Mouse (Mus musculus): Measurements from ENCODE around the gene Pms2. TPM values are rescaled to one million over a fixed set of nuclear protein-coding genes. Genes with fewer than 3 reads are reported as not detected.

Gene Pms2
- polyA plus RNA-seq, 1 experiment = 3.9 TPM

DNA sequence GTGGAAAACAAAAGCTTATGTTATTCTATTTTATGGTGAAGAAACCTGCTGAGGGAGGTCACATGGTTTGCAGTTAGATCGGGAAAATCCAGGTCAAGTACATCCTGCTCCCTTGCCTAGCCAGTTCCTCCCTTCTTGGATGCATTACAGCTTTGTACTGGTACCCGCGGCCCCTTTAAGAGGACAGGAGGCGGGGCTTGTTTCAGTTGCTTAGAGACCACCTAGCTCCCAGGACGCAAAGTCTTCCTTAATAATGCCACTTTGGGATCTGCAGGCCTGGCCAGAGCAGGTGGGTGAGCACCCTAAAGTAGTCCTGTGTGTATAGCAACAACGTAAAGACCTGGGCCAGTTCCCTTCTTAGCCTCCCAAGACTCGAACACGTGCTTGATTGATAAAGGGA lies 23.1 kb downstream of the Pms2 start, which contains the start of gene Rsph10b:
Gene Rsph10b, plus strand, starts transcription at position 205 of the 400 bp plus-strand sequence.
- Histone ChIP-seq H3K36me3 (ENCODE audit: control insufficient read depth, insufficient read depth, low read length) (peaks cover 21% of the 10 kb centered on the region), H3K27ac (ENCODE audit: insufficient read depth, low read length) (no peak within 1 kb of the TSS), H3K4me1 (ENCODE audit: control insufficient read depth, insufficient read depth, insufficient read length) (no peaks in the 10 kb centered on the region), H3K27me3 (ENCODE audit: control insufficient read depth, insufficient read depth, low read length) (no peaks in the 10 kb centered on the region), H3K4me3 (ENCODE audit: extremely low read depth, insufficient read depth, insufficient read length) (no peak within 1 kb of the TSS)
- 65% methylated on average over 8 of the region's 8 CpGs for WGBS
- TF ChIP-seq CTCF (IDR thresholded peaks at IDR 0.05; ENCODE audit: extremely low read depth, insufficient read depth, insufficient read length, insufficient replicate concordance) (no peak), POLR2A (IDR thresholded peaks at IDR 0.05; ENCODE audit: low read depth, low read length) (no peak)
- DNase-seq (ENCODE audit: low read depth in 1 of 2, low spot score in 2 of 2) = no peak

DNA sequence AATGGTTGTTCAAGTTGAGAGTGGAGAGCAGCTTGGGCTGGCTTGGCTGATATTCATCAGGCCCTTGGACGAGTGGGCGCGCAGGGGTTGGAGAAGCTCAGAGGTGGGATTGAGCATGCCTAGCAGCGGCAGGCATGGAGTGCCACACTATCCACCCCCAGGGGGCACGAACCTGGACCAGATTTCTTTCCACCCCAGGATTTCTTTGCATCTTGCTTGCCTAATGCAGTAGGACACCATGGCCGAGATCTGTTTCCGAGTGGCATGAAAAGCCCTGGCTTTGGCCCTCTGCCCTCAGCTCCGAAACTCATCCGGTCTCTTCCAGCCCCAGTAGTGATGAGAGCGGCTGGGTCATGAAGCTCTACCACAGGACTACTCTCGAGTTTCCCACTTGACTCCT lies 23.6 kb downstream of the Pms2 start:
- H3K4me3 ChIP-seq (ENCODE audit: extremely low read depth, insufficient read depth, insufficient read length) = no peak overlapping the region

DNA sequence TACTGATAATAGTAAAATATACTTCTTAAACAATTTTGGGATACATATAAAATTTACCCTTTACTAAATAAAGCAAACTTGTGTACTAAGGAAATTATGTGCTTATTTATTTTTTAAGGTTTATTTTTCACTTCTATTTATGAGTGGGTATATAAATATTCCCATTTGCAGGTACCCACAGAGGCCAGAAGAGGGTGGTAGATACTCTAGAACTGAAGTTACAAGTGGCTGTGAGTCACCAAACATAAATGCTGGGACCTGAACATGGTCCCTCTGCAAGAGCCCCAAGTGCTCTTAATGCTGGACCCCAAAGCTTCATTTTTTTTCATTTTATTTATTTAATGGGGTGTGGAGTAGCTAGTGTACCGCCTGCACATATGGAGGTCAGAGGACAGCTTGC lies 24.1 kb downstream of the Pms2 start:
- no peak overlapping the region for H3K27ac ChIP-seq (ENCODE audit: insufficient read depth, low read length)
- DNase-seq (ENCODE audit: low read depth in 1 of 2, low spot score in 2 of 2) = no peak
- WGBS = 100% methylated on average over 1 of the region's 1 CpGs
- no peak for TF ChIP-seq CTCF (IDR thresholded peaks at IDR 0.05; ENCODE audit: extremely low read depth, insufficient read depth, insufficient read length, insufficient replicate concordance)
- H3K36me3 ChIP-seq (ENCODE audit: control insufficient read depth, insufficient read depth, low read length) = peaks cover 15% of the 10 kb centered on the region
- H3K4me1 ChIP-seq (ENCODE audit: control insufficient read depth, insufficient read depth, insufficient read length) = no peaks in the 10 kb centered on the region
- no peak overlapping the region for H3K4me3 ChIP-seq (ENCODE audit: extremely low read depth, insufficient read depth, insufficient read length)
- H3K27me3 ChIP-seq (ENCODE audit: control insufficient read depth, insufficient read depth, low read length) = no peaks in the 10 kb centered on the region

More for the DNA sequence above, 23.6 kb downstream of the Pms2 start:
- TF ChIP-seq CTCF (IDR thresholded peaks at IDR 0.05; ENCODE audit: extremely low read depth, insufficient read depth, insufficient read length, insufficient replicate concordance) (no peak), POLR2A (IDR thresholded peaks at IDR 0.05; ENCODE audit: low read depth, low read length) (no peak)
- no peaks in the 10 kb centered on the region for H3K27me3 ChIP-seq (ENCODE audit: control insufficient read depth, insufficient read depth, low read length)
- no peaks in the 10 kb centered on the region for H3K4me1 ChIP-seq (ENCODE audit: control insufficient read depth, insufficient read depth, insufficient read length)
- H3K36me3 ChIP-seq (ENCODE audit: control insufficient read depth, insufficient read depth, low read length) = peaks cover 19% of the 10 kb centered on the region
- no peak for DNase-seq (ENCODE audit: low read depth in 1 of 2, low spot score in 2 of 2)
- no peak overlapping the region for H3K27ac ChIP-seq (ENCODE audit: insufficient read depth, low read length)
- 95% methylated on average over 11 of the region's 11 CpGs for WGBS

DNA sequence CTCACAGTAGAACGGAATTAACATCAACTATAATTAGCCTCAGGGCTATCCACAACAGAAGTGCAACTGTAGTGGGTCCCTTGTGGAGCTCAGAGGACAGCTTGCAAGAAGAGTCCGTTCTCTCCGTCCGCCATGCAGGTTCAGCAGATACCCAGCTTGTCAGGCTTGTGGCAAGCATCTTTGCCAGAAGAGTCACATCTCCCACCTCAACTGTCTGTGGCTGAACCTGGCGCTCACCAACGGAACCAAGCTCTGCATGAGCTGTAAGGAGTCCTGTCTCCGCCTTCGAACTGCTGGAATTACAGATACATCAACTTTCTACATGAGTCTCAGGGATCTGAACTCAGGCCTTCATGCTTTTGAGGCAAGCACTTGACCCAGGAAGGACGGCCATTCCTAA lies 26.4 kb downstream of the Pms2 start:
- H3K4me1 ChIP-seq (ENCODE audit: control insufficient read depth, insufficient read depth, insufficient read length) = no peaks in the 10 kb centered on the region
- no peak overlapping the region for H3K27ac ChIP-seq (ENCODE audit: insufficient read depth, low read length)
- no peaks in the 10 kb centered on the region for H3K27me3 ChIP-seq (ENCODE audit: control insufficient read depth, insufficient read depth, low read length)
- DNase-seq (ENCODE audit: low read depth in 1 of 2, low spot score in 2 of 2) = no peak
- H3K36me3 ChIP-seq (ENCODE audit: control insufficient read depth, insufficient read depth, low read length) = no peaks in the 10 kb centered on the region; the same call in 1 of the 2 replicates
- WGBS = 94% methylated on average over 9 of the region's 9 CpGs
- H3K4me3 ChIP-seq (ENCODE audit: extremely low read depth, insufficient read depth, insufficient read length) = no peak overlapping the region
- TF ChIP-seq CTCF (IDR thresholded peaks at IDR 0.05; ENCODE audit: extremely low read depth, insufficient read depth, insufficient read length, insufficient replicate concordance) = no peak
- no peak for TF ChIP-seq POLR2A (IDR thresholded peaks at IDR 0.05; ENCODE audit: low read depth, low read length)

DNA sequence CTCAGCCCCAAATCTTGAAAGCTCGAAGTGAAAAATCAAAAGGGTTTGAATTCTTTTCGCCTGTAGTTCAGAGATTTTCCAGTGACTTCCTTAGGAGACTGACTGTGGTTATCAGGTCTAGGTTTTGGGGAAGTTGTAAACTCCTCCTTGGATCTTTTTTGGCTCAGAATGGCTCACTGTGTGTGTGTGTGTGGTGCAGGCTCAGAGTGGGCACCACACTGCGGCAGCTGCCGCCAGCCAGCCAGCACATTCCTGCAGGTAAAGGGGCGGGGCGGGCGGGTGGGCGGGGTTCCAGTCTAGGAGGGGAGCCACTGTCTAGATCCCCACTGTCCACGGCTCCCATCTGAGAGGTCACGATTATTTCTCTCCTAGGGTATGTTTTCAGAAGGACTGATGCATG lies 31.8 kb downstream of the Pms2 start:
- Histone ChIP-seq H3K4me1 (ENCODE audit: control insufficient read depth, insufficient read depth, insufficient read length) (no peaks in the 10 kb centered on the region), H3K27me3 (ENCODE audit: control insufficient read depth, insufficient read depth, low read length) (no peaks in the 10 kb centered on the region), H3K4me3 (ENCODE audit: extremely low read depth, insufficient read depth, insufficient read length) (no peak overlapping the region), H3K27ac (ENCODE audit: insufficient read depth, low read length) (no peak overlapping the region), H3K36me3 (ENCODE audit: control insufficient read depth, insufficient read depth, low read length) (no peaks in the 10 kb centered on the region)
- TF ChIP-seq POLR2A (IDR thresholded peaks at IDR 0.05; ENCODE audit: low read depth, low read length) (no peak), CTCF (IDR thresholded peaks at IDR 0.05; ENCODE audit: extremely low read depth, insufficient read depth, insufficient read length, insufficient replicate concordance) (no peak)
- no peak for DNase-seq (ENCODE audit: low read depth in 1 of 2, low spot score in 2 of 2)
- WGBS = 19% methylated on average over 10 of the region's 10 CpGs

DNA sequence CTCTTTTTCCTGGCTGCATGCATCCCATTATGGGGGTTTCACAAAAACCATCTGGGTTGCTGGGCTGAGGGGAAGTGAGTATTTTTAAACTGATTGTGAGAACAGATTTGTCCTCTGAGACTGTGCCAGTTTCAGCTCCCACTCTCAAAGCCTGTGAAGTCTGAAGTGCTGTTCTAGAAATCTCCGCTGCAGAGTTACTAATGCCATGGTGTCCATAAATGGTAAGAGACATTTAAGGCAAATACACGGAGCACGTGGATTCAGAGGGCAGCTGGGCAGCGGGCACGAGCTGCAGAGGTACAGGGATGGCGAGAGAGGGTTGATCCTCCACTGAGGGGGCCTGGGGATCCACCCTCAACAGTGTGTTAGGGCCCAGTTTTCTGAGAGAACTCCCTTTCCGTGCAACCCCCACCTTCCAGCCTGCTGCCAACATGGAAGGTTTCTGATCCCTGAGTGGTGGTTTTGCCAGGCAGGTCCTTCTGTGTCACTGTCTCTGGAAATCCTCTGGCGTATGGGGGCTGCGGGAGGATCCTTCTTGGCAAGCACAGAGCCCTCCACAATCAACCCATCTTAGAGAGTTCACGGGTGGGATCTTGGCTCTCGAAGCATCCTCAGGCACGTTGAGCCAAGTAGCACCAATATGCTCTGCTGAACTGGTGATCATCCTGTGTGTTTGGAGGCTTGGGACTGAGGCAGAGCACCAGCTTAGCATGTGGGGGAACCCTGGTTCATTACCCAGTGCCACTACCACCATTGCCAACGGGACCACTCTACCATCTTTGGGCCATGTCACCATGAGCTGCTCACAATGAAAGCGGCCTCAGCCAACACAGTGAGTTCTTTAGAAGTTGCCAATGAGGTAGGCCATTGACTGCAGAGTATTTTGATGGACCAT lies 33.7 kb downstream of the Pms2 start:
- Histone ChIP-seq H3K27ac (ENCODE audit: insufficient read depth, low read length) (no peak overlapping the region), H3K4me3 (ENCODE audit: extremely low read depth, insufficient read depth, insufficient read length) (no peak overlapping the region), H3K4me1 (ENCODE audit: control insufficient read depth, insufficient read depth, insufficient read length) (no peaks in the 10 kb centered on the region), H3K27me3 (ENCODE audit: control insufficient read depth, insufficient read depth, low read length) (no peaks in the 10 kb centered on the region), H3K36me3 (ENCODE audit: control insufficient read depth, insufficient read depth, low read length) (no peaks in the 10 kb centered on the region)
- TF ChIP-seq POLR2A (IDR thresholded peaks at IDR 0.05; ENCODE audit: low read depth, low read length) = no peak
- no peak for TF ChIP-seq CTCF (IDR thresholded peaks at IDR 0.05; ENCODE audit: extremely low read depth, insufficient read depth, insufficient read length, insufficient replicate concordance)
- WGBS = 88% methylated on average over 14 of the region's 14 CpGs
- DNase-seq (ENCODE audit: low read depth in 1 of 2, low spot score in 2 of 2) = no peak

DNA sequence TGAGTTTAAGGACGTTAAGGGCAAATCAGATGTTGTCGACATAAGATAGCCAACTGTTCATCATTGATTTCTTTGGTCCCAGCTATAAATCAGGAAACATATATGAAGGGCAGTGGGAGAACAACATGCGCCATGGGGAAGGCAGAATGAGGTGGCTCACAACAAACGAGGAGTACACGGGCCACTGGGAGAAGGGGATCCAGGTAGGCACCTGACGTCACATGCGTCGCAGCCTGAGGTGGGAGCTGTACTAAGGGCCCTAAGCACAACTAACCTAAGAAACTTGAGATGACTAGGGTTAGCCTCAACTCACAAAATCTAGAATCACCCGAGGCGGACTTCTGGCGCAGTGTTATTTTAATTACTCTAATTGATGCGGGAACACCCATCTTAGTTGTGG lies 38.6 kb downstream of the Pms2 start:
- DNase-seq (ENCODE audit: low read depth in 1 of 2, low spot score in 2 of 2) = no peak
- TF ChIP-seq CTCF (IDR thresholded peaks at IDR 0.05; ENCODE audit: extremely low read depth, insufficient read depth, insufficient read length, insufficient replicate concordance) (no peak), POLR2A (IDR thresholded peaks at IDR 0.05; ENCODE audit: low read depth, low read length) (no peak)
- Histone ChIP-seq H3K27ac (ENCODE audit: insufficient read depth, low read length) (no peak overlapping the region), H3K36me3 (ENCODE audit: control insufficient read depth, insufficient read depth, low read length) (no peaks in the 10 kb centered on the region), H3K27me3 (ENCODE audit: control insufficient read depth, insufficient read depth, low read length) (no peaks in the 10 kb centered on the region), H3K4me1 (ENCODE audit: control insufficient read depth, insufficient read depth, insufficient read length) (no peaks in the 10 kb centered on the region), H3K4me3 (ENCODE audit: extremely low read depth, insufficient read depth, insufficient read length) (no peak overlapping the region)
- 91% methylated on average over 12 of the region's 12 CpGs for WGBS

Data from spleen, adult 2 months (tissue).